Mouse (Mus musculus) CD4-positive helper T cell, adult 2 months (primary cell): ENCODE results near the gene Kif23.

Source experiments
- DNase-seq: peaks from one replicate; pipeline ENCODE4 v3.0.0-alpha.2; 2012; ENCODE audit warnings: low read depth, missing footprints, low spot score

Gene Kif23

GRCm38 (mm10) chr9:61946623-61947401 lies at the start of gene Kif23:
Gene Kif23 (minus strand): TSS chr9:61946774.
- DNase-seq = peak; percentile 97

- DNase-seq = no peak
Observed at GRCm38 (mm10) chr9:61991158-61991557, 44.6 kb upstream of the Kif23 start.

- no peak for DNase-seq
Observed at GRCm38 (mm10) chr9:61990738-61991137, 44.2 kb upstream of the Kif23 start.

GRCm38 (mm10) chr9:61986055-61986454 lies 39.5 kb upstream of the Kif23 start:
- peak; percentile 74 for DNase-seq

- DNase-seq = peak; percentile 81
Observed at GRCm38 (mm10) chr9:61985183-61985863, 38.7 kb upstream of the Kif23 start.

GRCm38 (mm10) chr9:61982940-61983620 lies 36.5 kb upstream of the Kif23 start:
- DNase-seq = peak; percentile 84

GRCm38 (mm10) chr9:61981876-61982275 lies 35.3 kb upstream of the Kif23 start:
- DNase-seq = no peak

GRCm38 (mm10) chr9:61979983-61980382 lies 33.4 kb upstream of the Kif23 start:
- DNase-seq = no peak

GRCm38 (mm10) chr9:61977258-61977945 lies 30.8 kb upstream of the Kif23 start:
- DNase-seq = no peak

- no peak for DNase-seq
Observed at GRCm38 (mm10) chr9:61972031-61972430, 25.5 kb upstream of the Kif23 start.

GRCm38 (mm10) chr9:61971045-61971444 lies 24.5 kb upstream of the Kif23 start:
- DNase-seq = no peak

GRCm38 (mm10) chr9:61967357-61967756 lies 20.8 kb upstream of the Kif23 start:
- DNase-seq = no peak

- no peak for DNase-seq
Observed at GRCm38 (mm10) chr9:61965987-61966386, 19.4 kb upstream of the Kif23 start.

GRCm38 (mm10) chr9:61965411-61965930 lies 18.9 kb upstream of the Kif23 start:
- peak; percentile 83 for DNase-seq

- peak; percentile 22 for DNase-seq
Observed at GRCm38 (mm10) chr9:61963356-61963755, 16.8 kb upstream of the Kif23 start.

GRCm38 (mm10) chr9:61961181-61961580 lies 14.6 kb upstream of the Kif23 start:
- DNase-seq = no peak

GRCm38 (mm10) chr9:61960753-61961152 lies 14.2 kb upstream of the Kif23 start:
- DNase-seq = no peak

GRCm38 (mm10) chr9:61959921-61960569 lies 13.5 kb upstream of the Kif23 start:
- no peak for DNase-seq

- DNase-seq = no peak
Observed at GRCm38 (mm10) chr9:61954707-61955106, 8.1 kb upstream of the Kif23 start.

- no peak for DNase-seq
Observed at GRCm38 (mm10) chr9:61952241-61952640, 5.7 kb upstream of the Kif23 start.
